Mouse (Mus musculus) cortical plate, adult 2 months (tissue): ENCODE data around the gene Foxa2.

ENCODE experiments used
- CTCF ChIP-seq: fragments of 200-500 bp; IDR thresholded peaks from 2 replicates; pipeline ENCODE4 v1.5.1; 2011; ENCODE audit warnings: mild to moderate bottlenecking, control low read depth, low read length; ENCODE audit not compliant: insufficient read depth; ENCODE audit errors: extremely low read depth
- POLR2A ChIP-seq: fragments of 200-500 bp; IDR thresholded peaks from 2 replicates; pipeline ENCODE4 v1.6.1; 2011; ENCODE audit warnings: mild to moderate bottlenecking, low read length, control low read depth; ENCODE audit not compliant: insufficient read depth; ENCODE audit errors: extremely low read depth

DNA sequence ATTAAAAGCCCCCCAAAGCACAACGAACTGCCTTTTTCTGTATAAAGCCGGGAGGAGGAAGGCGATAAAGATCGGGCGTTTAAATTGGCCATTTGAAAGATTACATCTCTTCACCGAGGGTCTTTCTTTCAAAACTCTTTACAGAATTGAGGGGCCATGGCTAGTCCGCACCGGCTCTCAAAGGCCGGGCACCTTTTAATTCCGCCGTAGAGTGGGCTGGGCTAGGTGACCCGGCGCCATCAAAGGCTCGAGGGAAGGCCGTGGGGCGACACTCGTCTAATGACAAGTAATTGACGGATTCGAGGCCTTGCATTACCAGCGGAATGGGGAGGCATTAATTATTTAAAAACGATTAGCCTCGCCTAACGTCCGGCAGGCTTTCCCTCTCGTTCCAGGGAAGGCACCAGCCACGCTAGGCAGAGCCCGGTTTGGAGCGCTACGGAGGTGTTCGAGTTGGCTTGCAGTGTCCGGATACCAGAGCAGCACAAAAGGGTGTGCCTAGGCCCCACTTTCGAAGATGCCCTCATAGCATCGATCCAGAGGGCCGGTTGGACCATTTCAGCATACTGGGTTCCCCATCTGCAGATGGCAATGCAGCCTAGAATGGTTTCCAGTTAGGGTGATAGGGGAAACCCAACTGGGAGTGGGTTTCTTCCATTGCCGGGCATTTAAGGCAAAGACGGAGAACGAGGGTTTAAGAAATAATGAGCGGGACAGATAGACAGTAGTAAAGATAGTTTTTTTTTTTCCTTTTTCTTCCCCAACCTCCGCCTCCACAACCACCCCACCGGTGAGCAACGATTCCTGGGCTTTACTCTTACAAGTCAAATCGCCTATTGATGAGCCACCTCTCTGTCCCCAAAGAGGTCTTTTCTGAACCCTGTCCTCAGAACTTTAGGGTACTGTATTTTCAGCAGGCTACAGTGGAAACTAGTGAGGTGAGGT lies 8.1 kb downstream of the Foxa2 start:
- TF ChIP-seq POLR2A (no peak), CTCF (no peak)
